Mouse (Mus musculus) spleen, adult 12 weeks (tissue): Measurements from ENCODE around the gene Rsrc2.
"Not testable (repeated sequence)": the region's sequence is repeated elsewhere in the genome, so short reads cannot be mapped to it uniquely, and the experiment has no call there.

Source experiments
- DNase-seq: peaks from one replicate; pipeline ENCODE4 v3.0.0; 2022; ENCODE audit warnings: low spot score

The Rsrc2 gene

GRCm38 (mm10) chr5:123749065-123750064 is at the start of gene Rsrc2, which contains the start of gene Kntc1:
Gene Rsrc2, minus strand, starts transcription at chr5:123749414.
Gene Kntc1, plus strand, starts transcription at chr5:123749716.
- peak; percentile 99 for DNase-seq

- no peak for DNase-seq
Observed at GRCm38 (mm10) chr5:123793081-123793480, 43.9 kb upstream of the Rsrc2 start.

- DNase-seq = no peak
Observed at GRCm38 (mm10) chr5:123788976-123789375, 39.8 kb upstream of the Rsrc2 start.

- no peak for DNase-seq
Observed at GRCm38 (mm10) chr5:123781864-123782263, 32.6 kb upstream of the Rsrc2 start.

GRCm38 (mm10) chr5:123780716-123781115 is 31.5 kb upstream of the Rsrc2 start:
- DNase-seq = no peak

GRCm38 (mm10) chr5:123773441-123773840 is 24.2 kb upstream of the Rsrc2 start:
- no peak for DNase-seq

GRCm38 (mm10) chr5:123766455-123766854 is 17.2 kb upstream of the Rsrc2 start:
- not testable (repeated sequence) for DNase-seq

- no peak for DNase-seq
Observed at GRCm38 (mm10) chr5:123765506-123765905, 16.3 kb upstream of the Rsrc2 start.

- no peak for DNase-seq
Observed at GRCm38 (mm10) chr5:123748339-123749064, 712 bp downstream of the Rsrc2 start.

GRCm38 (mm10) chr5:123747604-123748003 is 1.6 kb downstream of the Rsrc2 start:
- no peak for DNase-seq

GRCm38 (mm10) chr5:123746253-123746652 is 3.0 kb downstream of the Rsrc2 start:
- no peak for DNase-seq

- DNase-seq = no peak
Observed at GRCm38 (mm10) chr5:123744358-123744757, 4.9 kb downstream of the Rsrc2 start.

GRCm38 (mm10) chr5:123730981-123731380 is 18.2 kb downstream of the Rsrc2 start:
- no peak for DNase-seq

GRCm38 (mm10) chr5:123723816-123724215 is 25.4 kb downstream of the Rsrc2 start:
- DNase-seq = not testable (repeated sequence)

GRCm38 (mm10) chr5:123720328-123721311 is 28.6 kb downstream of the Rsrc2 start, which contains the start of gene Zcchc8:
Gene Zcchc8, minus strand, starts transcription at chr5:123721100.
- peak; percentile 92 for DNase-seq

GRCm38 (mm10) chr5:123714622-123715021 is 34.6 kb downstream of the Rsrc2 start:
- DNase-seq = no peak

- no peak for DNase-seq
Observed at GRCm38 (mm10) chr5:123713782-123714181, 35.4 kb downstream of the Rsrc2 start.

GRCm38 (mm10) chr5:123709571-123709970 is 39.6 kb downstream of the Rsrc2 start:
- DNase-seq = no peak

- DNase-seq = no peak
Observed at GRCm38 (mm10) chr5:123708598-123708997, 40.6 kb downstream of the Rsrc2 start.

- no peak for DNase-seq
Observed at GRCm38 (mm10) chr5:123700625-123701024, 48.6 kb downstream of the Rsrc2 start.

GRCm38 (mm10) chr5:123699198-123699597 is 50.0 kb downstream of the Rsrc2 start:
- peak; percentile 60 for DNase-seq
